Mouse (Mus musculus) megakaryocyte, embryonic 14.5 days (primary cell): ENCODE data around the gene Rnf213.

Source experiments
- FLI1 ChIP-seq: IDR thresholded peaks from 2 replicates; pipeline ENCODE4 v1.6.1; 2012; ENCODE audit warnings: low read length, inconsistent platforms, mixed read lengths
- GATA1 ChIP-seq: IDR thresholded peaks from 3 replicates; pipeline ENCODE4 v1.6.1; 2012; ENCODE audit warnings: mixed read lengths, low read length, inconsistent platforms, borderline replicate concordance

DNA sequence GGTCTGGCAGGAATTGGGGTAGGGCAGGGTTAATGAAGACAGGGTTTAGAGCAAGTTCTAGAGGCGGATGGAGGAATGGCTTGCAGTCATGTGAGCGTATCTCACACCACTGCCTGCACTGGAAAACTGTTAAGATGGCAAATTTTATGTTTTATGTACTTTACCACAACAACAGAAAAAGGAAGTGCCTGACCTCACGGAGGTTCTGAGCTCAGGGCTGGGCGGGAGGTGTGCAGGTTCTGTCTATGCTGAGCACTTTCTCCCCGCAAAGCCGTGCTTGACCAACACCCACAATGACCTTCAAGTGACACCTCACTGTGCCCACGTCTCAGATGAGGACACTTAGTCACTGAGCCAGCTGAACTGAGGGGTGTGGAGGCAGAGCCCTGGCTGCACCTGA lies 40.8 kb upstream of the Rnf213 start:
- no peak for TF ChIP-seq GATA1
- no peak for TF ChIP-seq FLI1
